Mouse (Mus musculus) lung, adult 2 months (tissue): ENCODE results near the gene Chid1.

Source experiments
- CTCF ChIP-seq: fragments of 200-500 bp; IDR thresholded peaks from 2 replicates; pipeline ENCODE4 v1.5.1; 2011; ENCODE audit warnings: mild to moderate bottlenecking, low read length, control low read depth; ENCODE audit not compliant: insufficient read depth
- POLR2A ChIP-seq: fragments of 200-500 bp; IDR thresholded peaks from 2 replicates; pipeline ENCODE4 v1.6.1; 2011; ENCODE audit warnings: low read depth, mild to moderate bottlenecking, control low read depth, low read length, borderline replicate concordance; ENCODE audit errors: extremely low read depth

- TF ChIP-seq POLR2A (no peak; the same call in 1 of the 2 replicates), CTCF (no peak)
Measured at GRCm38 (mm10) chr7:141459301-141459711, 80.4 kb downstream of the Chid1 start.
